Mouse (Mus musculus) bone marrow macrophage, adult 2 months (primary cell): ENCODE data around the gene Ksr1.

ENCODE experiments used
- CTCF ChIP-seq: IDR thresholded peaks from 2 replicates; pipeline ENCODE4 v1.5.1; 2012; ENCODE audit warnings: low read depth, mild to moderate bottlenecking, low read length, moderate library complexity
- POLR2A ChIP-seq: IDR thresholded peaks from 2 replicates; pipeline ENCODE4 v1.6.1; 2012; ENCODE audit warnings: mild to moderate bottlenecking, low read depth, low read length, borderline replicate concordance

DNA sequence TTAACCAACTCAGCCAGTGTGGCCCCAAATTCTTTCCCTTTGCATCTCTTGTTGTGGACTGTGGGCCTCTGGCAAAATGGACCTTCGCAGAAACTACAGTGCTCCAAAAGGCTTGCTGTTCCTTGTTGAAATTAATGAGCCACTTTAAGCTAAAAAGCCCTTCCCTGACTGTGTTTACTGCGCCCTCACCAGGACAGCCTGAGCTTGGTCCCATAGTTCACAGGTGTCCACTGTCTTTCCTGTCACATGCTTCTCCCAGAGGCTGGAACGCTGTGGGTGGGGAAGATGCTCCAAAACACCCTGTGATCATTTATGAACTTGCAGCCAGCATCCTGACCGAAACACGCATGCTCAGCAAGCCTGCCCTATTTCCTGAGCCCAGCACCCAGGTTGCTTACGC, 9.1 kb upstream of the Ksr1 start:
- TF ChIP-seq CTCF = no peak
- TF ChIP-seq POLR2A = no peak
